Mouse (Mus musculus): Measurements from ENCODE around the gene 4933434E20Rik. TPM values are rescaled to one million over a fixed set of nuclear protein-coding genes. Genes with fewer than 3 reads are reported as not detected.

Gene 4933434E20Rik
- total and polyA plus RNA-seq, 3 experiments: 22.4 to 84.3 (median 83.1) TPM

DNA sequence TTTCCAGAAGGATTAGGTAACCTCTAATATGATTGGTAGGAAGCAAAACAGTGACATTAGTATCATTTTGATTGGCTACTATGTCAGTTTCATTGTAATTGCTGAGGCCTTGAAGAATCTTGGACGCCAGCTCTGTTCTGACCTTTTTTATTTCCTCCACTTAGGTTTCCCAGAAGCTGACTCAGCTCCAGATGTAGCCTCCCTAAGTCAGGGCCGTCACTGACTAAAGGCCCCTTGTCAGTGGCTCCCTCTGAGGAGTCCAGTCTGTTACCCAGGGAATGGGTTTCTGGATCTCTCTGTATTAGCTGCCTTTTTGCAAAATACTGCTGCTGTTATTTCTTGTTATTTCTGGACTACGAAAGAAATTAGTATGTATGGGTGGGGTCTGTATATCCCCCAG lies 64.1 kb downstream of the 4933434E20Rik start:
- no peak for ATAC-seq (ENCODE audit: extremely low read depth, insufficient number of reproducible peaks, low FRiP score, poor library complexity, severe bottlenecking)
- Histone ChIP-seq H3K4me3 (ENCODE audit: low read depth, low read length) (no peak overlapping the region), H3K4me1 (ENCODE audit: insufficient read depth, low read depth, low read length) (no peaks in the 10 kb centered on the region), H3K36me3 (replicated peaks) (no peaks in the 10 kb centered on the region), H3K9me3 (replicated peaks) (no peaks in the 10 kb centered on the region), H3K27me3 (ENCODE audit: insufficient read depth, low read length) (peaks cover 7% of the 10 kb centered on the region; the same call in 1 of the 2 replicates)
- TF ChIP-seq TAL1 (conservative IDR thresholded peaks at IDR 0.05; ENCODE audit: low read depth, low read length): no peak
- TF ChIP-seq GATA1 (IDR thresholded peaks at IDR 0.05; ENCODE audit: borderline replicate concordance, low read length): no peak
- no peak for TF ChIP-seq POLR2AphosphoS5 (IDR thresholded peaks at IDR 0.05; ENCODE audit: insufficient replicate concordance, low read depth, low read length)
- TF ChIP-seq CTCF (IDR thresholded peaks at IDR 0.05; ENCODE audit: low read depth, low read length): no peak
- TF ChIP-seq GATA2 (IDR thresholded peaks at IDR 0.05; ENCODE audit: borderline replicate concordance, low read depth, low read length): no peak
- DNase-seq (ENCODE audit: low spot score): no peak

Other genes starting within 250 kb of the 4933434E20Rik start
- not detected in 2 replicates for gene She, start 220.3 kb upstream of the 4933434E20Rik start, total RNA-seq (2014; fragmentation: Nextera tagmentation)
- gene She, start 220.3 kb upstream of the 4933434E20Rik start, total RNA-seq (2017): 0.17 TPM in 1 of 2 replicates, not detected in the other
- not detected in 2 replicates for gene She, start 220.3 kb upstream of the 4933434E20Rik start, polyA plus RNA-seq (2012)
- gene Il6ra, start 138.4 kb upstream of the 4933434E20Rik start, total RNA-seq (2014; fragmentation: Nextera tagmentation): not detected in 2 replicates
- under 0.01 and 0.06 TPM in 2 replicates for gene Il6ra, start 138.4 kb upstream of the 4933434E20Rik start, total RNA-seq (2017)
- not detected in 2 replicates for gene Il6ra, start 138.4 kb upstream of the 4933434E20Rik start, polyA plus RNA-seq (2012)
- gene Atp8b2, start 88.1 kb upstream of the 4933434E20Rik start, total RNA-seq (2014; fragmentation: Nextera tagmentation): not detected in 2 replicates
- gene Atp8b2, start 88.1 kb upstream of the 4933434E20Rik start, total RNA-seq (2017): 0.35 and 0.66 TPM in 2 replicates
- gene Atp8b2, start 88.1 kb upstream of the 4933434E20Rik start, polyA plus RNA-seq (2012): 0.02 and 0.04 TPM in 2 replicates
- 173 and 191 TPM in 2 replicates for gene Hax1, start 52.9 kb upstream of the 4933434E20Rik start, total RNA-seq (2014; fragmentation: Nextera tagmentation)
- gene Hax1, start 52.9 kb upstream of the 4933434E20Rik start, total RNA-seq (2017): 100 and 106 TPM in 2 replicates
- gene Hax1, start 52.9 kb upstream of the 4933434E20Rik start, polyA plus RNA-seq (2012): 33.4 and 53.7 TPM in 2 replicates
- 353 and 407 TPM in 2 replicates for gene Ubap2l, start 992 bp downstream of the 4933434E20Rik start, total RNA-seq (2014; fragmentation: Nextera tagmentation)
- 150 and 193 TPM in 2 replicates for gene Ubap2l, start 992 bp downstream of the 4933434E20Rik start, total RNA-seq (2017)
- 145 and 160 TPM in 2 replicates for gene Ubap2l, start 992 bp downstream of the 4933434E20Rik start, polyA plus RNA-seq (2012)
- gene Tpm3, start 21.0 kb downstream of the 4933434E20Rik start, total RNA-seq (2014; fragmentation: Nextera tagmentation): 161 and 215 TPM in 2 replicates
- gene Tpm3, start 21.0 kb downstream of the 4933434E20Rik start, total RNA-seq (2017): 342 and 425 TPM in 2 replicates
- gene Tpm3, start 21.0 kb downstream of the 4933434E20Rik start, polyA plus RNA-seq (2012): 280 and 287 TPM in 2 replicates
- 0.15 and 0.29 TPM in 2 replicates for gene Nup210l, start 52.5 kb downstream of the 4933434E20Rik start, total RNA-seq (2014; fragmentation: Nextera tagmentation)
- 0.12 and 0.22 TPM in 2 replicates for gene Nup210l, start 52.5 kb downstream of the 4933434E20Rik start, total RNA-seq (2017)
- not detected in 2 replicates for gene Nup210l, start 52.5 kb downstream of the 4933434E20Rik start, polyA plus RNA-seq (2012)
- 2,953 and 3,131 TPM in 2 replicates for gene Rps27, start 162.0 kb downstream of the 4933434E20Rik start, total RNA-seq (2014; fragmentation: Nextera tagmentation)
- gene Rps27, start 162.0 kb downstream of the 4933434E20Rik start, total RNA-seq (2017): 4,851 and 5,028 TPM in 2 replicates
- gene Rps27, start 162.0 kb downstream of the 4933434E20Rik start, polyA plus RNA-seq (2012): 231 and 309 TPM in 2 replicates
- 1.3 TPM in 1 of 2 replicates, not detected in the other for gene Rab13, start 162.1 kb downstream of the 4933434E20Rik start, total RNA-seq (2014; fragmentation: Nextera tagmentation)
- 5.1 and 6.1 TPM in 2 replicates for gene Rab13, start 162.1 kb downstream of the 4933434E20Rik start, total RNA-seq (2017)
- gene Rab13, start 162.1 kb downstream of the 4933434E20Rik start, polyA plus RNA-seq (2012): 2.4 and 2.7 TPM in 2 replicates
- 23.9 and 38.8 TPM in 2 replicates for gene Jtb, start 180.0 kb downstream of the 4933434E20Rik start, total RNA-seq (2014; fragmentation: Nextera tagmentation)
- 40.9 and 44.5 TPM in 2 replicates for gene Jtb, start 180.0 kb downstream of the 4933434E20Rik start, total RNA-seq (2017)
- gene Jtb, start 180.0 kb downstream of the 4933434E20Rik start, polyA plus RNA-seq (2012): 73.6 and 98.7 TPM in 2 replicates
- not detected in 2 replicates for gene Creb3l4, start 191.9 kb downstream of the 4933434E20Rik start, total RNA-seq (2014; fragmentation: Nextera tagmentation)
- 0.16 TPM in 1 of 2 replicates, not detected in the other for gene Creb3l4, start 191.9 kb downstream of the 4933434E20Rik start, total RNA-seq (2017)
- gene Creb3l4, start 191.9 kb downstream of the 4933434E20Rik start, polyA plus RNA-seq (2012): not detected in 2 replicates
- gene Slc39a1, start 196.5 kb downstream of the 4933434E20Rik start, total RNA-seq (2014; fragmentation: Nextera tagmentation): 31.8 and 35.8 TPM in 2 replicates
- gene Slc39a1, start 196.5 kb downstream of the 4933434E20Rik start, total RNA-seq (2017): 38.0 and 42.7 TPM in 2 replicates
- 14.0 and 15.6 TPM in 2 replicates for gene Slc39a1, start 196.5 kb downstream of the 4933434E20Rik start, polyA plus RNA-seq (2012)
- gene Crtc2, start 202.5 kb downstream of the 4933434E20Rik start, total RNA-seq (2014; fragmentation: Nextera tagmentation): 51.8 and 67.0 TPM in 2 replicates
- 6.4 and 9.6 TPM in 2 replicates for gene Crtc2, start 202.5 kb downstream of the 4933434E20Rik start, total RNA-seq (2017)
- 58.5 and 68.9 TPM in 2 replicates for gene Crtc2, start 202.5 kb downstream of the 4933434E20Rik start, polyA plus RNA-seq (2012)
- gene Dennd4b, start 213.5 kb downstream of the 4933434E20Rik start, total RNA-seq (2014; fragmentation: Nextera tagmentation): 42.3 and 68.2 TPM in 2 replicates
- 9.8 and 15.2 TPM in 2 replicates for gene Dennd4b, start 213.5 kb downstream of the 4933434E20Rik start, total RNA-seq (2017)
- gene Dennd4b, start 213.5 kb downstream of the 4933434E20Rik start, polyA plus RNA-seq (2012): 73.7 and 105 TPM in 2 replicates
- gene Gatad2b, start 241.5 kb downstream of the 4933434E20Rik start, total RNA-seq (2014; fragmentation: Nextera tagmentation): 176 and 211 TPM in 2 replicates
- 15.2 and 19.1 TPM in 2 replicates for gene Gatad2b, start 241.5 kb downstream of the 4933434E20Rik start, total RNA-seq (2017)
- 5.1 and 6.8 TPM in 2 replicates for gene Gatad2b, start 241.5 kb downstream of the 4933434E20Rik start, polyA plus RNA-seq (2012)